Mouse (Mus musculus) adrenal gland (tissue): Measurements from ENCODE around the gene Cfap99.

Experiments used
- intact Hi-C: fragments of 180-260 bp; cut with DNase I; formaldehyde crosslinking; loops from one replicate; pipeline ENCODE4 v1.15.1; 2025

Gene Cfap99

DNA sequence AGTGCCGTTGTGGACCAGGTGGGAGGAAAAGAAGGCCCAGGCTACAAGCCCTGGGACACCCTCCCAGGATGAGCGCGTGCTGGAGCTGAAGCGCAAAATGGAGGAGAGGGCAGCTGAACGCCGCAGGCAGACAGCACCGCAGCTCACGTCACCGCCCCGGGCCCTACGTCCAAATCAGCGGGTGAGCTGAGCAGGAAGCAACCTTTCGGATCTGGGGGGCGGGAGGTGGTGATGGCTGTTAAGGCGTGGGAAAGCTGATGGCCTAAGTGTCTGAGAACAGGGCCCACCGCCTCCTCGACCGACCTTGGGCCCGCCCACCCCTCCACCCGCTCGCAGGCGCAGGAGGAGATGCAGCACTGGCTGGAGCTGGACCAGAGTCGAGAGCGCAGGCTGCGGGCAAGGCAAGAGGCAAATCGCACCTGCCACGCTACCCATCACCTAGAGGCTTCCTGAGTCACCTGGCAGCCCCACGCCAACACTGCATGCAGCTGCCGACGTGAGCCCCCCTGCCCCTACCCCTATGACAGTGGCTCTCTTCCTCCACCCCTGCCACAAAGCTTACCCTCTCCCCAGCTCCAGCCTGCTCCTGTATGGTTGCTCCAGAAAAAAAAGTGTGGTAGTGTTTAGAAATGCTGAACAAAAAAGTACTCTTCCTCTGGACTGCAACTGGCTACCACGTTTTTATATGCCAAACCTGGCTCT lies 38.6 kb downstream of the Cfap99 start:
- intact Hi-C loops, result no loop called here

DNA sequence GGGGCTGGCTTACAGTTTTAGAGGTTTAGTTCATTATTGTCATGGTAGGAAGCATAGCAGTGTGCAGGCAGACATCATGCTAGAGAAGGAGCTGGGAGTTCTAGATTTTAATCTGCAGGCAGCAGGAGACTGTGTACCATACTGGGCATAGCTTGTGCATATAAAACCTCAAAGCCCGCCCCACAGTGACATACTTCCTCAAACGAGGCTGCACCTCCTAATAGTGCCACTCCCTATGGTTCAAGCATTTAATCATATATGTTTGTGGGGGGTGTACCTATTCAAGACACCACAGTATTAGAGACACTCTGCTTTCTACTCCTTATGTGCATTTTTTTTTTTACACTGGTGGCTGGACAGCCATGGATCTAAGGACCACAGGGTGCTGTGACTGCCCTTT lies 41.7 kb downstream of the Cfap99 start:
- intact Hi-C loops, result no loop called here

DNA sequence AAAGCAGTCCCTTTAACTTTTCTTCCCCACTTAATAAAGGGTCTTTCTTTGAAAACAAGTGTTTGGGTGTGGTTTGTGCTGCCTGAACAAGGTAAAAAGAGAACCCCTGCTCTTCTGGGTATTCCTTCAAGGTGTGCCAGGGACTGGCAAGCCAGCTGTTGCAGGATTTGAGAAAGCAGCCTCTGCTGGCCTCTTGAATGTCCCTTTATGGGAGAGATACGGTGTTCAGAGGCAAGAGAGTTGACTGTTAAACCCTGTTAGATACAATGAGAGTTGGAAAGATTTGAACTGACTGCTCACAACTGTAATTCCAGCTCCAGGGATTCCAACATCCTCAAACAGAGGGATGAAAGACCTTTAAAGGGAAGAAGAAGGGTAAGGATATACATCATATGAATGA lies 45.7 kb downstream of the Cfap99 start:
- intact Hi-C loops, result no loop called here

DNA sequence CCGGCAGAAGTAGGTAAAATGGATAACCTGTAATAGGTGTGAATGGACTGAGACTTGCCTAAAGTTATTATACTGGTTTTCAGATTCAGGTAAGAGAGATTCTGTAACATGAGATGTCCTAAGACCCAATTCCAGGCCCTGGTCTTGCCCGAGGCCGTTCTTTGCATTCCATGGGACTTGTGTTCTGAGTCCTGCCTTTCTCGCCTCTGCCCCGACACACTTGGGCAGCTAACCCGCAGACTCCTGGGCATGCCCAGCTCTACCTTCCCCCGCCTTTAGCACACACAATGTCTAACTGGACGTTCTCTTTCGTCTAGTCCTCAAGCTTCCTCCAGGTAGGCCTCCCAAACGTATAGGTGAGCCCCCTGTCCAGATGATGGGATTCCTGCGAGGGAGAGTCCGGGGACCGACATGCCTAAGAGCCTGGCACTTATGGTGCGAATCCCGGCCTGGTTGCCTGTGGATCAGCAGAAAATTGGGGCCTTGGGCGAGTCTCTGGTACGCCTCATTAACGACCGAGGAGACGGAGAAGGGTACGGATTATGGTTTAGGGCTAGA lies 47.2 kb downstream of the Cfap99 start:
- intact Hi-C loops, result no loop called here

DNA sequence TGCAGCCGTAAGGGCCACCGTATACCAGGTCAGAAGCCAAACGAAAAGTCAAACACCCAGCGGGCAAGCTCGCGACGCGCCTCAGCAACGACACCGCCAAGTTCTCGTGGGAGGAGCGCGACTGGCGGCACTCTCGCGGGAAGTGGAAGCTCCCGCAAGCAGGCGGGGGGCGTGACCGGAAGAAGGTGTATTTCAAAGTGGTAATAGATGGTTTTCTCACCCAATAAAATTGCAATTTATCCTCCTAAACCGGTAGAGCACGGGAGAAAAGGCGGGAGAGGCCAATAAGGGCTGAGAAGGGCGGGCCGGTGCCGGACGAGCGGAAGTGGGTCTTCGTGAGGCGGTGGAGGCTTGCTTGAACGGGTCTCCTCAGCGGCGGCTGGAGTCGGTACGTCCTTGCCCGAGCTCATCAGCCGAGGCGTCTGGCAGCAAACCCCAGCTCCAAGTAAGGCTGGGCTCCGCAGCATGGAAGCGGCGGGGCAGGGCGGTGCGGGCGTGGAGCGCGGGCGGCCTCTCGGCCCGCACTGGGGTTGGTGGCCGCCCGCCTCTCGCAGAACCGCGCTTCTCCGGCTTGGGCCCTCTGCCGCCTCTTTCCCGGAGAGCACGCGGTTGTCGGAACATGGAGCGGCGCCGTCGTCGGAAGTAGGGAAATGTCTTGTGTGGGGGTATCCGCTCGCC lies 47.8 kb downstream of the Cfap99 start, which contains the start of gene Rnf4:
TSS of gene Rnf4 (plus strand) at position 193 of the 678 bp plus-strand sequence.
- intact Hi-C loops, result no loop called here

DNA sequence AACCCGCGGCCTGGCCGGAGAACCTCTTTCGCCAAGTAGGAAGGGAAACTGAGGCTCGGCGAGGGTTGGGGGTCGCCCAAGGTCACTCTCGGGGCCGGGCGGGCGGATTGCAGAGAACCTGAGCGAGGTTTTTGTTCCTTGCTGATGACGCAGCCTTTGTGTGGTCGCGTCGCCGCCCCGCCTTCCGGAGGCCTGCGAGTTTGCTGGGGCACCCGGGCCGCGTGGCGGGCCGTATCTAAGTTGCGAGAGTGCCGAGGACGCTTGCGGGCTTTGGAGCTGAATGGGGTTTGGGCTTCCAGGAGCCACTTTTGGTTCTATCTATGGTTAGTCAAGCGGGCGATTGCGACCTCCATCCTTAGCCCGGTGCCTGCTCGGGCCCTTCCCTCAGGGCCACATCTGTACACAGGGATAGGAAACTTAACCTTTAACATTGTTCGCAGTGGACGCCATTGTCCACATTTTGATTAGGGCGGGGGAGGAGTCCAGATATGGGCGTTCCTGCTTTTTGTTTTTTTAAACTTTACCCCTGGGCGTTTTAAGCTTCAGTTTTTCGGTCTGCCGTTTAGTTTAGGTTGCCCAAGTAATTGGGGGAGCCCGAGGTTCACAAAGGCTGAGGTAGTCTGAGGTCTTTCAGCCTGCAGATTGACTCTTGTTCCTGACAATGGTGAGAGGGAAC lies 48.5 kb downstream of the Cfap99 start:
- intact Hi-C loops, result no loop called here

DNA sequence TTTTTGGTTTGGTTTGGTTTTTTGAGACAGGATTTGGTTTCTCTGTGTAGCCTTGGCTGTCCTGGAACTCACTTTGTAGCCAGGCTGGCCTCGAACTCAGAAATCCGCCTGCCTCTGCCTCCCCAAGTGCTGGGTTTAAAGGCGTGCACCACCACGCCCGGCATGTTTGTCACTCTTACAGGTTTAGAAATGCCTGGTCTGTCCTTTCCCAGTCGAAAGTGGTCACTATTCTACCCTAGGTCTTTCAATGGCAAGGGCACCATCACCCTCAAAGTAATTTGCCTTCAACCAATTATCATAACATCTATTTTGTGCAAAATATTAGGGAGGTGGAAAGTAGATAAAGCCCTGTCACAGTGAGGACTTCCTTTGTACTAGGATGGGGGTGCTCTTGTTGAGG lies 51.8 kb downstream of the Cfap99 start:
- intact Hi-C loops, result no loop called here

DNA sequence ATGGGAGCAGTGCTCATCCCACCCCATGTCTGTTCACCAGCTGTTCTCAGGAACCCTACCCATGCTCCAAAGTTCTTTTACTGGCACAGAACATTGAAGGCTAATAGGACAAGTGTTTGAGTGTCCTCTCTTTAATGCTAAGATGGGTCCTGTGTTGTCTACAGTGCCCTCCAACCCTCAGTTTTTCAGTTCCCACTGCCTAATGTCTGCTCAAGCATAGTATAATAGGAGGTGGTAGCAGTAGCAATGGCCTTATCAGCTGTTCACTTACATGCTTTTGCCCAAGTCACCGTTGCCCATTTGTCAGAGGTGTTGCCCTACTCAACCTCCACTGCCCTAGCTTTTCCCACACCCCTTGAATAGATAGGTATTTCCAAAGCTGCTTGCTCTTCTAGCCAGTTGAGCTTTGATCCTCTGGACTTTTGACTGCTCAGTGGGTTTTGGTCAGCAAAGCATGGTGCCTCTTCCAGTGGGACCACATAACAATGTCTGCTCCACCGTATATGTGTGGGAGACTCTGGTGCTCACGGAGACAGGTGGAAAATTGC lies 63.8 kb downstream of the Cfap99 start:
- intact Hi-C loops, result no loop called here

DNA sequence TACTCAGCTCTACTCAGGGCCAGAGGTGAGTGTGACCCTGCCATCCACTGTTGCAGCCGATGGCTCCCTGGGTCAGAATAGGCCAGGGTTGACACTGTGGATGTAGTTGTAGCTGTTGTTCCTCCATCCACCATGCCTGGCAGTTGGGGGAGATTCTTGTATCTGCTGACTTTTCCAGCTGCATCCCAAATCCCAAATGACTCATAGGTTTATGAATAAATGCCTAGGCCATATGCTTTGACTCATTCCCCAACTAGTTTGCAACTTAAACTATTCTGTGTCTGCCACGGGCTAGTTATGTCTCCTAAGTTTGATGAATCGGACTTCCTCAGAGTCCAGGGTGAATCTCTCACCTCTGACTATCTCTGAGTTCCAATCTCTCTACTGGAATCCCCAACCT lies 71.9 kb downstream of the Cfap99 start:
- intact Hi-C loops, result no loop called here

DNA sequence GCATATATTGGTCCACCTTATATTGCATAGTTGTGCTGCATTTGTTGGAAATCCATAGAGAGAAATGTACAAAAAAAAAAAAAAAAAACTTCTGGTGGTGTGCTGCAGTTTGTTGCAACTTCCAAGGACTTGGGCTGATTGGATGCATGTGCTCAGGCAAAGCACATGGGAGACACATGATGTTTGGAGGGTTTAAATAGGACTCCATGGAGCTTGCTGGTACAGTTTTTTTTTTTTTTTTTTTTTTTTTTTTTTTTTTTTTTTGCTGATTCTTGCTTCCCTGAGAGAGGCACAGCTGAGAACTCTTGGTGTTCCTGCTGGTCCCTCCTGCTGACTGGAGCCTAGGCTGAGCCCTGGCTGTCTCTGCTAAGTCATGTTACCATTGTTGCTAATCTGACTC lies 74.7 kb downstream of the Cfap99 start:
- intact Hi-C loops, result no loop called here

DNA sequence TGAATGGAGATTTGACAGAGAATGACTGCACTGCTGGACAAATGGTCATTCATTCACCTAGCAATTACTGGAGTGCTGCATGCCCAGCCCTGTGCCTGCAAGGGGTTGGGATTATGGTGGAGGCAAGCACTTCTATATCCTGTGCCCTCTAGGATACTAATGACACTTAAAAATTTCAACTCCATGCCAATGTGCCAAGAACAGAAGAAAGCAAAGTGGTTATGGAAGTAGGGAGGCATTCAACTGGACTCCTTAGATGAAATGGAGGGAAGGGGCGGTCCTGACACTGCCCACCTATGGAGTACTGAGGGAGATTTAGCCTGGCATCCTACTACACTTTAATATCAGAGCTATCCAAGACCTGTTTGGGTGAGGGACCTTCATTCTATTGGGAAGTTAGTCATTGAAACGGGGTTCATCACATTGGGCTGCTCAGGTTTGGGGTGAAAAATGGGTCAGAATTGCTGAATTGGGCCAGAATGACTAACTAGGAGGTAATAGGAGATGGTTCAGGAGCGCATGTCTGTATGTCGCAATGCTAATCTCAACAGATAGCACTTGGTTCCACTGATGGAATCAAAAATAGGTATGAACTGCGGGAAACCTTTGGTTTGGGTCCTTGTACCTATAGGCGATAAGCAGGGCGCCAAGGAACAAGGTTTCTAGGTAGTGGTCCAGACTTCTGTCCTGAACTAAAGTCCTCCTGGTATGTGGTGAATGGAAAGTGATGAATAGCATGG lies 80.3 kb downstream of the Cfap99 start:
- intact Hi-C loops, result no loop called here

DNA sequence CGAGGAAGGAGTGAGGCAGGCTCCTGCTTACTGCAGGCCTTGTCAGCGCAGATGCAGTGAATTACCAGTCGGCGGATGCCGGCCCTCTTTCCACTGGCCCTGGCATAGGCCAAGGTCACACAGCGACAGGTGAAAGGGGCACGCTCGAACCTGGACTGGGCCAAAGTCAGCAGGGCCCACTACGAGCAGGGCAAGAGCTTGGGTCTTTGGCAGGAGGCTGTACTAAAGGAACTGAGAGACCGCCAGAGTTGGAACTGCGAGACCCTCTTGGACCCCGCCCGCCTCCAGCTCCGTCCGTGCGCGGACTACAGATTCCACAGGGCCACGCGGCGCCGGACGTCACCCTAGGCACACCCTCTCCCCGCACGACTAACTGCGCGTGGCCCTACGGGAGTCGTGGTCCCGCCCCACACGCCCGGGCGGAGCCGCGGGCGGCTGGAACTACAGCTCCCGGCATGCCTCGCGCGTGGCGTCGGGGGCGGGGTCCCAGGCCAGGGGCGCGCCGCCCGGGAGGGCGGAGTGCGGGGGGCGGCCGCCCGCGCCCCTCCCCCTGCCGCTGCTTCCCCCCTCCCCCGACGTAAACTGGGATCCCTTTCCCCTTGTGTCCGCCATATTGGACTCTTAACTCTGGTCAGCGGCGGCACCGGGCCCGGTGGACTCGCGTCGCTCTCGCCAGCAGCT lies 81.1 kb downstream of the Cfap99 start, which contains the start of gene Fam193a:
TSS of gene Fam193a (plus strand) at position 593 of the 681 bp plus-strand sequence.
- intact Hi-C loops, result no loop called here

DNA sequence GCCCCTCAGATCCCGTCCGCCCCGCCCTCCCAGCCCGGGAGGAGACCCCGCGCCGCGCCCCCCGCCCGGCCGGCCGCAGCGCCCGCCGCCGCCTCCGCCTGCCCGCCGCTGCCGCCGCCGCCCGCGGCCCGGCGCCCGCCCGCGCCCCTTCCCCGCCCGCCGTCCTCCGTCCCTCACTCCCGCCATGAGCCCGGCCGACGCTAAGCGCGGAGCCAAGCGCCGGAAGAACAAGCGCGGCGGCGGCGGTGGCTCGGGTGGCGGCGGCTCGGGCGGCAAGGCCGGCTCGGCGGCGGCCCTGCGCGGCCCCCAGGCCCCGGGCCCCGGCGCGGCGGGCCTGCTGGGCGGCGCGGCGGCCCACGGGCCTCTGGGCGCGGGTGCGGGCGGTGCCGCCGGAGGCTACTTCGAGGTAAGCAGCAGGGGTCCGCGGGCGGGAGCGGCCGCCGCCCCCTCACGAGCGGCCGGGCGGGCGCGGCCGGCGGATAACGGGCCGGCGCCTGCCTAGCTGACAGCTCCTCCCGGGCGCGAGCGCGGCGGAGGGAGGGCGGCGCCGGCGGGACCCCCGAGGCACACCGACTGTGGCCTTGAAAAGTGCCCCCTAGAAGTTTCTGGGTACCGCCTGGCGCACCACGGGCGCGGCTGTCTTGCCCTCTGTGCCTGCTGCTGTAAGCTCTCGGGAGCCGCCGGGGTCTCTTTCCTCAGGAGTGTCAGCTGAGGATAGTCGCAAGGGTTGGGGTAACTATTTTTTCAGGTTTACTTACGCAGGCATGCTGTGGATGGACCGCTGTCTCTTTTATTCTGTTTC lies 81.8 kb downstream of the Cfap99 start:
- intact Hi-C loops, result no loop called here

DNA sequence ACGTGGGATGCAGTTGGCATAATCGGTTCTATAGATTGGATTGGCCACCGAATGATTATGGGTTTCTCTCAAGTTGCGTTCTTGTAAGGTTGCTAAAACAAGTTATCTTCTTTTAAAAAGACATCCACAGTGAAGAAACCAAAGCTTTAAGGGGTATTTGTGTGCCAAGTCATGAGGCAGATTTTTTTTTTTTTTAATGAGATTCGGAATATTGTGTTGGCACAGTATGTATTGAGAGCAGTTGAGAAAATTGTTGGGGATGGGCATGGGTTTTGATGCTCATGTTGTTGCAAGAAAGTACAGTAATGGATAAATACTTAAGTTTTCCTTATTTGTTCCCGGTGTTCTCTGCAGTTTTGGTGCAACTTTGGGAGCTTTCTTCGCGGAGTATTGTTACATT lies 82.4 kb downstream of the Cfap99 start:
- intact Hi-C loops, result no loop called here

DNA sequence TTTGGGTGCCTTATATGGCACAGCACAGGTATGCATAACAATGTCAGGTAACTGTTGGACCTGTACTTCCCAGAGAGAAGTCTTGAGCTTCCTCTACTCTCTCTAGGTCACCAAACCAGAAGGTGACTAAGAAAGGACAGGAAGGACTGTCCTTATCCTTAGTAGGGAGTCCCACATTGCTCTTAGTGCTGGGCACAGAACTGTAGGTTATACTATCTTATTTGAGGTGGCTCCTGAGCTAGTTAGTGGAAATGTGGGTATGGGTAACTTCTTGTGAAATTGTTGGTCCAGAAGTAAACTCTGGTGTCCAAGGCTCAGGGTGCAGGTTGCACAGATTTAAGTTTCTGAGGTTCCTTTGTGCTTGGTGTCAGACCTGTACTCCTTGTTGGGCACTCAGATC lies 83.7 kb downstream of the Cfap99 start:
- intact Hi-C loops, result no loop called here

DNA sequence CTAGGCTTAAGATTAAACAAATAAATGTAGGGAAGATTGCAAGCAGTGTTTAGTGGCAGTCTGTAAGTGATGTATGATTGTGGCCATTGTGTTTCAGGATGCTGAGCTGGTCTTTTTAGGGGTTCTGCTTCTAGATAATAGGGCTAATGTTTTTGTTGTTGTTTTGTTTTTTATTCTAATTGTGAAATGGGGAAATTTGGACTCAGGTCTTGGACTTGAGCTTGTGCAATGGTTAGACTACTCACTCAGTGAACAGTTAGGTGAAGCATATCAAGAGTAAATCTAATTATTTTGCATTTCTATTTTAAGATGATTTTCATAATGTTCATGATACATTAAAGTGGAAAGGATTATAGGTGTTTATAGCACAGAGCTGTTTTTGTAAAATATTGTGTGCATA lies 84.1 kb downstream of the Cfap99 start:
- intact Hi-C loops, result no loop called here
